Mouse (Mus musculus) natural killer cell, adult 2 months (primary cell): ENCODE data around the gene Ehmt2.

Experiments
- DNase-seq, 2 experiments: peaks; one replicate each; pipeline ENCODE4 v3.0.0; 2022; ENCODE audit warnings: low spot score in 2 of 2

Ehmt2 gene

GRCm38 (mm10) chr17:34898160-34898586, at the start of gene Ehmt2, which contains the start of gene C2:
Gene Ehmt2 (plus strand): TSS chr17:34898469.
Gene C2 (minus strand): TSS chr17:34898265.
- DNase-seq, result peak; percentile 47 to 64

- peak; percentile 96 to 98 for DNase-seq
Observed at GRCm38 (mm10) chr17:34849722-34850516, 48.4 kb upstream of the Ehmt2 start, which contains the start of the genes Skiv2l and Nelfe. Gene Skiv2l (minus strand): TSS chr17:34850210. Gene Nelfe (plus strand): TSS chr17:34850391.

- DNase-seq, result no peak
Observed at GRCm38 (mm10) chr17:34850517-34851125, 47.6 kb upstream of the Ehmt2 start.

GRCm38 (mm10) chr17:34853511-34853910, 44.8 kb upstream of the Ehmt2 start:
- no peak for DNase-seq

- no peak for DNase-seq
Observed at GRCm38 (mm10) chr17:34854761-34855160, 43.5 kb upstream of the Ehmt2 start.

- peak; percentile 42 to 59 for DNase-seq
Observed at GRCm38 (mm10) chr17:34855825-34856224, 42.4 kb upstream of the Ehmt2 start.

GRCm38 (mm10) chr17:34858670-34859069, 39.6 kb upstream of the Ehmt2 start:
- DNase-seq, result no peak

GRCm38 (mm10) chr17:34860514-34860913, 37.8 kb upstream of the Ehmt2 start:
- no peak for DNase-seq

GRCm38 (mm10) chr17:34861704-34862415, 36.4 kb upstream of the Ehmt2 start:
- no peak for DNase-seq

- DNase-seq, result no peak
Observed at GRCm38 (mm10) chr17:34862416-34863081, 35.7 kb upstream of the Ehmt2 start, which contains the start of gene Cfb. Gene Cfb (minus strand): TSS chr17:34862518.

GRCm38 (mm10) chr17:34865981-34866380, 32.3 kb upstream of the Ehmt2 start:
- no peak for DNase-seq

GRCm38 (mm10) chr17:34874321-34874720, 23.9 kb upstream of the Ehmt2 start:
- no peak for DNase-seq

- no peak for DNase-seq
Observed at GRCm38 (mm10) chr17:34879336-34879879, 18.9 kb upstream of the Ehmt2 start, which contains the start of gene Zbtb12. Gene Zbtb12 (plus strand): TSS chr17:34879483.

- no peak for DNase-seq
Observed at GRCm38 (mm10) chr17:34881166-34881565, 17.1 kb upstream of the Ehmt2 start.

- no peak for DNase-seq
Observed at GRCm38 (mm10) chr17:34881683-34882310, 16.5 kb upstream of the Ehmt2 start, which contains the start of gene Gm20547. Gene Gm20547 (minus strand): TSS chr17:34882042.

GRCm38 (mm10) chr17:34883332-34883731, 14.9 kb upstream of the Ehmt2 start:
- no peak for DNase-seq

GRCm38 (mm10) chr17:34884704-34885103, 13.6 kb upstream of the Ehmt2 start:
- DNase-seq, result no peak

GRCm38 (mm10) chr17:34885615-34886014, 12.7 kb upstream of the Ehmt2 start:
- no peak for DNase-seq

GRCm38 (mm10) chr17:34887942-34888341, 10.3 kb upstream of the Ehmt2 start:
- no peak for DNase-seq

GRCm38 (mm10) chr17:34890074-34890743, 8.1 kb upstream of the Ehmt2 start:
- DNase-seq, result no peak
